Mouse (Mus musculus): ENCODE measurements at regions not wholly inside any gene's neighbourhood (a gene's known extent, or its start where the extent isn't known, plus 50 kb on each side); places are given as distances from the start of the nearest gene placed in this dataset.

DNA sequence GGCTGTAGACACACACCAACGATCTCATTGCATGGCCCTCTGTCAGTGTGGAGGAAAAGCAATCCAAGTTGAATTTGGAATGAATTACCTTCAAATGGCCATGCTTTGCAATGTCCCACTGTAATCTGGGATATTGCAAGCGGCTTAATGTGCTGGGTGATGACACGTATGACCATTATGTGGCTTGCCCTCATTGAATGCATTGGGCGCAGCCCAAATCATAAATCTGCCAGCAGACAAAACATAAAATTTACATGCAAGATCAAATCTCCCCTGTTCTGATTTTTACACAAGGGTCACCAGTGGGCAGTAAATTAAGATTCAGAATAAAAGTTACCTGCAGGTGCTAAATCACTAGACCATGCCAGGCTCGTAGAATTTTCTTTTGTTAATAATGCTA, 244.9 kb downstream of the Ppp4r2 start:
- 89% methylated on average over 5 of the region's 5 CpGs for WGBS
- Histone ChIP-seq H3K27me3 (replicated peaks; ENCODE audit: low read depth, poor library complexity, severe bottlenecking) (no peaks in the 10 kb centered on the region), H3K4me3 (no peak overlapping the region), H3K4me1 (peaks cover 9% of the 10 kb centered on the region; the same call in 1 of the 2 replicates), H3K27ac (replicated peaks) (no peak overlapping the region), H3K9me3 (no peaks in the 10 kb centered on the region), H3K36me3 (replicated peaks) (no peaks in the 10 kb centered on the region)
- DNase-seq (ENCODE audit: low spot score) = no peak

DNA sequence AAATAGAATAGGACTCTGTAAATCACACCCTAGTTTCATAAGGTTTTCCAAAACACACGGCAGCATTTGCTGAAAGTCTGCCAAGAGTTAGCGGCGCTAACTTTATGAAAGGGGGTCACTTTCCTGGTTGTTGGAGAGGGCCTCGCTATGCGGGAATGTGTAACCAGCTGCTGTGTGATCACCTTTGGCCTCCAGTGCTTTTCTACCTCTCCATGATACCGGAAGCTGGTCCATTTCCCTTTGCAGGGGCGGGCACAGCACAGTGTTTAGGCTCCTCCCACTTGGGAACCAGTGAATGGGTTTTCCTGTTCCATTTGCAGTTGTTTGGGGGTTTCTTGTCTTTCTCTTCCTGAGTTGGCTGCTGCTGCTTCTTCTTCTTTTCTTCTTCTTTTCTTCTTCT, 250.3 kb downstream of the Ppp4r2 start:
- no peak for DNase-seq (ENCODE audit: low spot score)
- no peaks in the 10 kb centered on the region for H3K4me1 ChIP-seq
- WGBS = 66% methylated on average over 7 of the region's 7 CpGs

DNA sequence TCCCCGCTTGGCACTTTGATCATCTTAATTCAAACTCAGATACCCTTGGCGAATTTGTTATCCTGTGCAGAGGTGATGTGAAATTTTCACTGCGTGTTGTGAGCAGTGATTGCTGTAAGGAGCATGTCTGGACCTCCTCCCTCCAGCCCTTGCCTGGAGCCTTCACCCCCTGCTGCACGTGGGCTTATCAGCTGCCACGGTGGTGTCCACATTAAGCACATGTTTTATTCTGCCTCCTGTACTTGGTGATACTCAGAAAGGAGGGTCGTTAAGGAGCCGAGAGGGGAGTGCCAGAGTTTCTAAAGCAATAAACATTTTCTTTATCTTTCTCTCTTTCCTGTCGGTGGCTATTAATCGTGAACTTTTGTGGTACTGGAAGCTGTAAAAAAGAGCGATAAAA, 258.8 kb downstream of the Ppp4r2 start:
- WGBS = 49% methylated on average over 10 of the region's 10 CpGs
- no peak for DNase-seq (ENCODE audit: low spot score)
- H3K9me3 ChIP-seq = no peaks in the 10 kb centered on the region
- no peak overlapping the region for H3K27ac ChIP-seq (replicated peaks)
- 0 out of 2 replicates have a peak, but pooled peaks cover 6% of the 10 kb centered on the region for H3K27me3 ChIP-seq (replicated peaks; ENCODE audit: low read depth, poor library complexity, severe bottlenecking)
- no peaks in the 10 kb centered on the region for H3K4me1 ChIP-seq
- H3K36me3 ChIP-seq (replicated peaks) = no peaks in the 10 kb centered on the region
- no peak overlapping the region for H3K4me3 ChIP-seq

More for the DNA sequence above, 250.3 kb downstream of the Ppp4r2 start:
- H3K27ac ChIP-seq (replicated peaks) = no peak overlapping the region
- no peaks in the 10 kb centered on the region for H3K9me3 ChIP-seq
- no peaks in the 10 kb centered on the region for H3K27me3 ChIP-seq (replicated peaks; ENCODE audit: low read depth, poor library complexity, severe bottlenecking)
- no peak overlapping the region for H3K4me3 ChIP-seq
- no peaks in the 10 kb centered on the region for H3K36me3 ChIP-seq (replicated peaks)
